Mouse (Mus musculus) Muller cell, postnatal 12 days (primary cell): ENCODE results near the gene Ptprg.
"Not testable (repeated sequence)": the region's sequence is repeated elsewhere in the genome, so short reads cannot be mapped to it uniquely, and the experiment has no call there.

Source experiments
- DNase-seq: peaks from one replicate; pipeline ENCODE4 v3.0.0-alpha.2; 2015; ENCODE audit errors: inconsistent ontology term

Ptprg gene

GRCm38 (mm10) chr14:11960269-11961121, 407.2 kb downstream of the Ptprg start:
- peak; percentile 78 for DNase-seq

GRCm38 (mm10) chr14:11962101-11962500, 408.8 kb downstream of the Ptprg start:
- DNase-seq, result no peak

DNA sequence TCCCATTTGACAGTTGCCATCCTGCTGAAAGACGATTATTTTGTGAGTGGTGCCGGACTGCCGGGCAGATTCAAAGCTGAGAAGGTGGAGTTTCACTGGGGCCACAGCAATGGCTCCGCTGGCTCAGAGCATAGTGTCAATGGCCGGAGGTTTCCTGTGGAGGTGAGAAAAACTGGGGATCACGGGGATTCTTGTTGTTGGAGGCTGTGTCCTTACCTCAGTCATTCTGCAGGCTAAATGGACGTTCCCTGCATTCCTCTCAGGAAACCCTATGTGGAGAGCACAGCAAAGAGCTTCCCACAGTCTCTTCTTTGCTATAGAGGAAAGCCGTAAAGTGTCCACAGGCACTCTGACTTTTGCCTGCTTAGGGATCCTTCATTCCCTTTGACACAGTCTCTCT, 409.2 kb downstream of the Ptprg start:
- DNase-seq, result no peak

GRCm38 (mm10) chr14:11963791-11964190, 410.5 kb downstream of the Ptprg start:
- no peak for DNase-seq

DNA sequence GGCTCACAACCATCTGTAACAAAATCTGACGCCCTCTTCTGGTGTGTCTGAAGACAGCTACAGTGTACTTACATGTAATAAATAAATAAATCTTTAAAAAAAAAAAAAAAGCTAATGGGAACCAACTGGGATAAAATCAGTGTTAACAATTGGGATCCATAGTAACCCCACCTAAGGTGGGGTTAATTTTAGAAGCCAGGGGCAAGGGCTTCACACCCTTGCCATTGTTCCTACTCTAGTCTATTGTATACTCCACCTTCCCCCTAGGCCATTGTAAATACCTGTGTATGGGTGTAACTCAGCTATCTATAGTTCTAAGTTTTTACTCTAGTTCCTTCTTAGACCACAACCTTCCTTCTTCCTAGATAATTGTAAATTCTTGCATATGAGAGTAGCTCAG, 411.0 kb downstream of the Ptprg start:
- DNase-seq, result not testable (repeated sequence)

- DNase-seq, result no peak
Measured at GRCm38 (mm10) chr14:11965878-11966277, 412.5 kb downstream of the Ptprg start.

- no peak for DNase-seq
Measured at GRCm38 (mm10) chr14:11981764-11982163, 428.4 kb downstream of the Ptprg start.

GRCm38 (mm10) chr14:11983031-11983430, 429.7 kb downstream of the Ptprg start:
- DNase-seq, result no peak

DNA sequence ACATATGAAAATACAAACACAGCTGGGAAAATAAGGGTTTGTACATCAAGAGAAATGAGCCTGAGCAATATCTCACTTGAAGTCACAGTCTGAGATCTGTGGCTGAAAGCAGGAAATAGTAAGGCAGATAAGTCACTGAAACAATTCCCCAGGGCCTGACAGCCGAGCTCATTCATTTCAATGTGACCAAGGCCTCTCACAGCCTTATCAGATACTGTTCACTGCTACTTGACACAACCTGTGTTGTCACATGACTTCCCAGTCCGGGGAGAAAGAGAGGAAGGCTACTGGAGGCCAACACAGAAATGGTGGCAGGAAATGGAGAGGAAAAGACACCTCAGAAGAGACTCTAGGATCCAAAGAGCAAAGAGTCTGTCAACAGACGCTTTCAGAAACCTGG, 430.8 kb downstream of the Ptprg start:
- no peak for DNase-seq

DNA sequence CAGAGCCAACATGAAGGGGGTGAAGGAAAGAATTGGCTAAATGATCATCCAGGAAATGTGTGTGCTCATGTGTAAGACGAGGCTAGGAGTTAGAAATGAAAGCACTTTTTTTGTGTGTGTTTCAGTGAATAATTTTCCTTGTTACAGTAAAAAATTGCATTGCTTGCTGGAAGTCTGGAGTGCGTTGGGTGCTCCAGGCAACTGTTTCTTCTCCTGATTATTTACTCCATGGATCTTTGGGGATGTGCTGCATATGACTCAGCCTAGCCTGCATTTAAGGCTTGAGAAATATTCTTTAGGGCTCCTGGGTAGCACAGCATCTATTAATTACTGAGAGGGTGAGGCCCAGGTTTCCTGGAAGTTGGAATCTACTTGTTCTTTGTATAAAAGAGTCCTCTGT, 435.6 kb downstream of the Ptprg start:
- peak; percentile 62 for DNase-seq

GRCm38 (mm10) chr14:11991151-11991550, 437.8 kb downstream of the Ptprg start:
- no peak for DNase-seq

GRCm38 (mm10) chr14:11992111-11992510, 438.8 kb downstream of the Ptprg start:
- DNase-seq, result peak; percentile 70

DNA sequence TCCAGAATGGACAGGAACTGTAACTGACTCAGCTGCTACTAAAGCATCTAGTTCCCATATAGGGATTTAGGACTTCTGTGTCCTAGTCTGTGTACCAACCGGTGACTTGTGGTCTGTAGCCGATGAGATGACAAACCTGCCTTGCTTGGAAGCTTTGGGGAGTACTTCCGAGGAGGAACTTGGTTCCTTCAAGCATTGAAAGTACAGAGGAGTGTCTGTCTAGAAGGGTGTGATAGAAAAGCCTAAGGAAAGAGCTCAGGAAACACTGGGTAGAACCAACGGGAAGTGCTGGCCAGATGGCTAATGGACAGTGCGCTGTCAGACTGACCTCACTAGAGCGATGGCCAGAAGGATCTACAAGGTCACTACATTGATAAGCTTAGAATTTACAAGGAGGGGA, 439.2 kb downstream of the Ptprg start:
- no peak for DNase-seq

DNA sequence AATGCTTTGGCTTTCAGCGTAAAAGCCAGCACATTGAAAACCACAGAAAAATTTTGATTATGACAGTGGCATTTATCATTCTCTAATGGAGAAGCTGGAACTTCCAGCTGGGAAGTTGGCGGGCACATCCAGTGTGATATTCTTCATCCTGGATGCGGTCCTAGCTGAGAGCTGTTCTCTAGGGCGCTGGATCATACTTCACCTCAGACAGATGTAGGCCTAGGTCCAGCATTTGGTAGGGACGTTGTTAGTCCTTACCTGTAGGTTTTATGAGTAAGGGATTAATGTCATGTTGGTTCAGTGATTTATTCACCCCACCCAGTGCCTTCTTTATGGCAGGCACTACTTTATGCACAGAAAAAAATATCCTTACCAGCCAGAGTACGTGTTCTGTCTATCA, 444.2 kb downstream of the Ptprg start:
- DNase-seq, result no peak

GRCm38 (mm10) chr14:11998464-11998863, 445.1 kb downstream of the Ptprg start:
- no peak for DNase-seq

DNA sequence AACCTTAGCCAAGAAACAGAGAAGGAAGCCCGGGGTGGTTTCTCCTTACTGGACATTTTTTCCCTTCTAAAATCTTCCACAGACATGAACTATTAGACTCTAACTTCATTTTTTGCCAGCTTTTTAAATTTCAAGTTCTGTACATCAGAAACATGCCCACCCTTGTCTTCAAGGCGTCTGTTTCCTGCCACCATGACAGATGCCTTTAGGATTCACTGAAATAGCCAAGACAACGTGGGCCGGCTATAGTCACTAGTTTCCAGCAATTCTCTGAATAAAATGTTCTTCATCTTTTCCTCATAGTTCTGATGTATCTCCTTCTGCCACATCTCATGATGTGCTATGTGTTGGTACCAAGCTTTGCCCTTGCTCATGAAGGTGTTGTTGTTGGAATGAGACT, 450.7 kb downstream of the Ptprg start:
- DNase-seq, result no peak

GRCm38 (mm10) chr14:12011766-12012165, 458.4 kb downstream of the Ptprg start:
- no peak for DNase-seq

- DNase-seq, result no peak
Measured at GRCm38 (mm10) chr14:12025812-12026728, 472.7 kb downstream of the Ptprg start.

DNA sequence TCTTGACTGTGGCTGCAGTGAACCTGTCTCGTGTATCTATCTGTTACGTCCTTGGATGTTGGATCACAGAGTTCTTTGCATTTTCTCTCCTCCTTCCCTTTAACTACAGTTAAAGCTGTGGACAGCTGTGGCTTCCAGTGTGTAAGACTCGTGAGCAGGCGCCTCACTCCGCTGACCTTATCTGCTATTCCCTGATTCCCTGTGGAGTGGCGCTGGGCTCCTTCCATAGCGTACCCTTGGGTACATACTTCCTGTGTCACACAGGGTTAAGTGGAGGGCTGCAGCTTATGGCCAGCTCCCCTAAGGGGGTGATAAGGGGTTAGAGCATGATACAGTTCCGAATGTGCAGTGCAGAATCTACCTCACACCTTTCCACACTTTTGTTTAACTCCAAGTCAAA, 473.9 kb downstream of the Ptprg start:
- DNase-seq, result no peak

DNA sequence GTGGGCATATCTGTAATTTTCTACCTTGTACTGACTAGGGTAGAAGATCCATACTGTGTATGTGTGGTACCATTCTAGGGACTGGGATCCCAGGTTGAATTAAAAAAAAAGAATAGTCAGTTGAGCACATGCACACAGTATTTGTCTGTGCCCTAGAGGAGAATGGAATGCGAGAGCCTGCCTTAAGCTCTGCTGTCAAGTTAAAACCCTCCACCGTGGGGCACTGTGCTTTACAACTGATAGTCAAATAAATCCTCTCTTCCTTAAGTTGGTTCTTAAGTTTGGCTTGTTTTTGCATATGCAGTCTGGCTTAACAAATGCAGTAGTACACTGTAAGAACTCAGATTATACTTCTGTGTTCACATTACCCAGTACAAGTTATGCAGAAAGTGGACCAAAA, 476.6 kb downstream of the Ptprg start:
- no peak for DNase-seq

- no peak for DNase-seq
Measured at GRCm38 (mm10) chr14:12036530-12037283, 483.4 kb downstream of the Ptprg start.

- no peak for DNase-seq
Measured at GRCm38 (mm10) chr14:12039743-12040142, 486.4 kb downstream of the Ptprg start.
